Mouse (Mus musculus) adrenal gland, adult (tissue): ENCODE measurements around the gene Dlg3.

Source experiments
- DNase-seq, 2 experiments: peaks; one replicate each; pipeline ENCODE4 v3.0.0; 2022 to 2023; ENCODE audit warnings: low spot score in 1 of 2; ENCODE audit not compliant: inconsistent age in 2 of 2

Dlg3 gene

DNA sequence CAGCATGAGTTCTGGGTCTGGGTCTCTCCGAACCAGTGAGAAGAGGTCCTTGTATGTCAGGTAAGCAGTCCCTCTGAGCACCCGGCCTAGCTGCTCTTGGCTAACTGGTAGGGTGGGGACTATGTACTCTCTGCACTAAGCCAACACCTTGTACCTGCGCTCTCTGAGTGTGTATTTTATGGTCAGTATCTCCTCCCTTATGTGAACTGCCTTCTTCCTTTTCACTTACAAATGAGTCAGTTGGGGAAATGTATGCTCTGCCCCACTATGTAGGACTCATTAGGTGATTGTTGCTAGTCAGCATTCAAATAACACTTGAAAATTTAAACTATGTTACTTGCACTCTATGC lies 29.2 kb downstream of the Dlg3 start:
- no peak for DNase-seq

DNA sequence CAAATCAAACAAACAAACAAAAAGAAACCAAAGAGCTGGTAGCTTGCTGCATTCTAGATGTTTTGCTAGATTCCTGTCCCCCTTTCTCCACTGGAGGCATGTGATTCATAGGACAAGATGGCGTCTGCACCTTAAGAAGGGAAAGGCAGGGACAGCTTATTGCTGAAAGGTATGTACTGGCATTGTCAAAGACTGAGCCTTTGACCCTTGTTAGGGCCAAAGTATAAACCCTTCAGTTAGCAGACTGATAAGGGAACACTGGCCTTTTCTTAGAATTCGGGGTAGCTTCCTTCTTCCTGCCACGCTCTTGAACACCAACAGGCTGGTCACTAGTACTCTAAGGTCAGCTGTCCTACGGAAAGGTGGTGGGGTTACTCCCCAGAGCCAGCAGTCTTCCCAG lies 29.8 kb downstream of the Dlg3 start:
- no peak for DNase-seq

DNA sequence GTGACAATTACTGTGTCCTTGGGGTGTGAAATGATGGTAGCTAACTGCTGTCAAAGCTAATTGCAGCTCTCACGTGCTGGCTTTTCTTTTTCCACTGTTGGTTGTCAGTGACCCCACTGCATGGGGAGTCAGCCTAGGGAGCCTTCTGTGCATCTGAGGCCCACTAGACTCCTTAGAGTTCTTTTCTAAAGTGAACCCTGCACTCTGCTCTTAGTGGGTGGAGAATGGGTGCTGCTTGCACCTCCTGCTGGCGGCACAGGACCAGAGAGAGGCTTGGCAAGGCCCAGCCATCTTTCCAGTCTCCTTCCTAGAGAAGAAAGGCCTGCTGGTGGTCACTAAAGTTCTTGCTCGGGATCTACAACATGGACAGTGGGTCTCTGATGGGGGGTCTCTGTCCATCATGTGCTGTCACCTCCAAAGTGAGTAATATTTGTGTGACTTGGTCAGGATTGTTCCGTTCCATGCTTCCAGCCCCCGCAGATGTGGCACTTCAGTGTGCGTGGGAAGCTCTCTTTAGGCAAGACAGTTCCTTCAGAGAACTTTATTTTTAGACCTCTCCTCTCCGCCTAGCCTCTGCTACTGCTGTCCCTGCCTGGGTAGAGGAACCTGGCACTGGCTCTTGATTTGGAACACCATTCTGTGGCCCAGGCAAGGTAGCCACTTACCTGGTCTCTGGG lies 30.5 kb downstream of the Dlg3 start:
- no peak for DNase-seq

DNA sequence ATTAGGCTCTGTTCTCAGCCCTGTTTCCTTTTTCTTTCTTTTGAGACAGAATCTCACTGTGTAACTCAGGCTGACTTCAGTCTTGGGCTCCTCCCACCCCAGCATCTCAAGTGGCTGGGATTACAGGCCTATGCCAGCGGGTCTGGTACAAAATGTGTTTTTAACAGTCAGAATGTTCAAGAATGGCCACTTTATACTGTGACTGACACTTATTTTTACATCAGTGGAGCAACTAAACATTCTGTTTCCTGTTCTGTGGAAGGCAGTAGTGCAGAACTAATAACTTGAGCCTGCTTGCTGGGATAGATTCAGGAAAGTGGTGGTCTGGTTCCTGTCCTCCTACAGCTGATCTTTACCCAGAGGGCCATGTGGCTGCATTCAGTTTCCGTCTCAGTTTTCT lies 33.1 kb downstream of the Dlg3 start:
- no peak for DNase-seq

DNA sequence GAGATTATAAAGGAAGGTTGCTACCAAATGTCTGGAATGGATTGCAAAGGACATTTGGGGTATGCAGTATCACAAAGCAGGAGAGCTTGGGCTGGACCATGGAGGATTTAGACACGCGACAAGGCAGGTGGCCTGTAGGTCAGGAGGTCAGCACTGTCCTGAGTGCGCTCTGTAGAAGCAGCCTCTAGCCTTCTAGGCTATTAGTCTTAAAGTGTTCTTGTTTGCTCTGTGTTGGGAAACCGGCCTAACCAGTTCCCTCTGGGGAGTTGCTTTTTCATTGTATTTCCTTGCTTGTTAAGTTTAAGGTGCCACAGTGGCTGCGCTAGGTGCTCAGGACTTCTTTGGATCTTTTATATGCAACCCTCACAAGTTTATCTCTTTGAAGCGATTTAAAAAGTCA lies 34.5 kb downstream of the Dlg3 start:
- no peak for DNase-seq

DNA sequence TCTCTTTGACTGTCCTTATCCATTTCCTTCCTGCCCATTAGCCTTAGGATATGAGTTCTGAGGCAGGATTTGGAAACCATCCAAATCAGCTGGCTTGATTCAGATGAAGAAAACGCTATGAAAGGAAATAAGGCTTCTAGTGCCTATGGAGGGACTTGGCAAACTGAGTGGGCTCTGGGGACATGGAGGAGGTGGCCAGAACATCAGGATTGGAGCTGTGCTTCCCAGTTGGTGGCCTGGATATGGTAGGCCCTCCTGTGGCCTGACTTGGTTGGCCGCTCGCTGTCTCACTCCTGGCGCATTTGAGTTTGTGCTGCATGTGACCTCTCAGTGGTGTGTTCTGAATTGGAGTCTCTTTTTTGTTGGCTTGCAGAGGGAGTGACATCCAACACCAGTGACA lies 43.6 kb downstream of the Dlg3 start:
- DNase-seq, result no peak

DNA sequence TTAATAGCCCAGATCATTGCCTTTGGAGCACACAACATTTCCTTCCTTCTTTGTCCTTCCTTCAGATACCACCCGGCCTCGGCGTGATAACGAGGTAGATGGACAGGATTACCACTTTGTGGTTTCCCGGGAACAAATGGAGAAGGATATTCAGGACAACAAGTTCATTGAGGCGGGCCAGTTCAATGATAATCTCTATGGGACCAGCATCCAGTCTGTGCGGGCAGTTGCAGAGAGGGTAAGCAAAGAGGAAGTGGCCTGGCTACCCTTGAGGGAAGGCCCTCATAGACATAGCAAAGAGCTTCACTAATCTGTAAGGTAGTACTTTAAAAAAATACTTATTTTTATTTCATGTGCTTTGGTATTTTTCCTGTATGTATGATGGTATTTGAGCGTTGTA lies 46.6 kb downstream of the Dlg3 start:
- DNase-seq, result no peak

DNA sequence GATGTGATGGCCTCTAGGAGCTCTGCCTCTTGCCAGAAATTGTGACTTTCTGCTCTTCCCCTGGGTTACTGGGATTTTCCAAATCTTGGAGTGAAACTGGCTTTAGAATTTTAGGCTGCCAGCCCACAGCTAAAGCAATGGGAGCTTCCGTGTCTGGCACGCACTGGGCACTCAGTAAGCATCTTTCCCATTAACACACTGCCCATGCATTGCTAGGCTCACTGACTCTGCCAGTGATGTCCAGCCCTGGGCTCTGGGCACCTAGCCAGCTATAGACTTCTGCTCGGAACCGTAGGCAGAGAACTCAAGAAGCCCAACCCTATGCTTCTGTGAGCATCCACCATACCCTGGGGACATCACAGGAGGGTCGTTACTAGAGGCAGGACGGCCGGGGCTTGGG lies 48.2 kb downstream of the Dlg3 start:
- DNase-seq, result peak in 1 of 2 experiments; percentile 57

DNA sequence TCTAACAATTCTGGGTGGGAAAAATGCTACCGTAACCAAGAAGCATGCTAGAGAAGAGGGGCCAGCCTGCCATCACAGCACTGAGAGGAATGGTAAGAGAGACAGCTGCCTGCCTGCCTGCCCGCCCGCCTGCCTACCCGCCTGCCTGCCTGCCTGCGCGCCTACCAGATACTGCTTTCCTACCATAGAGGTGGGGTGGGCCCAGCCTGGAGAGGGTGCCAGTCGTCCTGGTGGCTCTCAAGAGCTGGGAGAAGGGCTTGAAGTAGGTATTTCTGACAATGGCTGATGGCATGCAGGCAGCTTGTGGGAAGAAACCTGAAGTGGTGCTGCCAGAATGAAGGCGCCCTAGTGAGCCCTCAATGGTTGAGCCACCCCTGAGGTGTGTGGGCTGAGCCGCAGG lies 51.2 kb downstream of the Dlg3 start:
- no peak for DNase-seq

DNA sequence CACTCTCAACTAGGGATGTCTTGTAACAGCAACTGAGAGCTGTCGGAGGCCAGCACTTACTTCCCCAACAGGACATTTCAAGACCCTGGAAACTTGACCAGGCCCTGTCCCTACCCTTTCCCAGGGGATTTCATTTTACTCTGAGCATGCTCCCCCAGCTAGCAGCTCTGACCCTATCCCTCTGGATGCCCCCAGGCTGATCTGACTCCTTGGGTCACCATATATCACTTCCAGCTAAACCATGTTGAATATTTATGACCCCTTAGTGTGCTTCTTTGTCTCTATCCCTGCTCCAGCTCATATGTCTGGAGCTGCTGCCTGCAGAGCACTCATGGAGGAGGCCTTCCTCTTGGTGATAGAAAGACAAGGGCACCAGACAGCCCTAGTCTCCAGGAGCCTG lies 53.6 kb downstream of the Dlg3 start:
- no peak for DNase-seq

DNA sequence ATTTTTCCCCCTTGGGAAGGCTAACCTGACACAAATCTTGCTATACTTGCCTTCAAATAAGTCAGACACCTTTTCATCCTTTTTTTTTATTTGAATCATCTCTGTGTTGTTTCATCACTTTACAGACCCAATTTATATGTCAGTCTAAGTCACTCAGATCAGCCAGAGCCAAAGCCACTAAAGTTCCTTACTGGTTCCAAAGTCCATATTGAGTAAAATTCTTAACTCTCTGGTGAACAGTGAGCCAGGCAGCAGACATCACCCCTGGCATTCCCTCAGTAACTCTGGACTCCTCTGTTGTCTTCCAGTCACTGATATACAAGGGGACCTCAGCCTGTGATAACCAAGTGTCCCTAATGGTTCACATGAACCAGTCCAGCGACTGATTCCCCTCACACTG lies 58.0 kb downstream of the Dlg3 start:
- no peak for DNase-seq

DNA sequence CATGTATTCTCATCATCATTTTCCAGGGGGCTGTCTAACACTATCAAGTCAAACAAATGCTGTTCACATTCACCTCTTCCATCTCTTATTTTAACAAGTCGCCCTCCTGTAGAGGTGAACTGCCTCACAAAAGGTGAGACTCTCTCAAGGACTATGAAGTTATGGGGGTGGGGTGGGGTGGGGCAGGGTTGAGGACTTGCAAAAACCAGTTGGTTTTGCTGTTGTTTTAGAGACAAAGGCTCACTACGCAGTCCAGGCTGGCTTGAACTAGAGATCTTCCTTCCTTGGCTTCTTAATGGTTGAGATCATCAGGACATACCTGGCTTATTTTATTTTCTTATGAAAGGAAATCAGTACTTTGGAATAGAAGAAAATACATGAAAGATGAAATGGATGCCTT lies 65.3 kb downstream of the Dlg3 start:
- no peak for DNase-seq

DNA sequence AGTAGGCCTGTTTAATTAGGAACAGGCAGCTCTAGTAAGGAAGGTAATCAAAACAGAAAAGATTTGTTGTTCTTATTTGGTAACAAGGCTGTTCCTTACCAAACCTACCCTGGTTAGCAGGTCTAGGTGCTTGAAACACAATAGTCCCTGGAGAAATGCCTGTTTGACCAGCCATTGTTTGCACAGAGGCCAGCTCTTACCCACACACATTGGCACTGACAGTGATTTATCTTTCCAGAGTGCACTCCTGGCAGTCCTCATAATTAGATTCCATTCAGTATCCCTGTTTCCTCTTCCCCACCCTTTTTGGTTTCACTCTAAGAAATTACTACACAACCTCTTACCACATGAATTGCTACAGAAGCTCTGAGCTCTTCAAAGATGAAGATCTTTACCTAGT lies 71.7 kb downstream of the Dlg3 start:
- DNase-seq, result no peak
